In the genomic region with DNA sequence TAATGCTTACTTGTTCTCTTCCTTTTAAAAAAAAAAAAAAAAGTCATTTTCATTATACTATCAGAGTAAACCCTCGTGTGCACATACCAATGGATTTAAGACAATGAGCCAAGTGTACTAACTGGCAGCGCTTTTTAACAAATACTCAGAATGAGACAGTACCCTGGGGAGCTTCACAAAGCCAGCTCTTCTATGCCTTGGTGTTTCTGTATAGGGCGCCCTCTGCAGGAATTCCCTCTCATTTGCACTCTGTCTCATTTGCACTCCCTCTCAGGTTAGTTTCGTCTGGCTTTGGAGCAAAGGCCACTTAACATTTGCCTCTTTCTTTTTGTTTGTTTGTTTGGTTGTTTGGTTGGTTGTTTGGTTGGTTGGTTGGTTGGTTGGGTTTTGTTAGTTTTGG, we compare ENCODE assay signal across 9 mouse cellular contexts. TPM values are rescaled to one million over a fixed set of nuclear protein-coding genes. Genes with fewer than 3 reads are reported as not detected.
A peak's percentile ranks its signal among the peaks of the same experiment; 100 is the strongest.
DNase-seq lines count a peak whose midpoint lies in the region; ATAC-seq and TF ChIP-seq lines count a peak whose summit lies in the region.
"Had no signal": no experiment of that assay in that cellular context is flagged by ENCODE, and none has a peak within 500 bp of the region (broad histone marks: within the 10 kb centered on the region; RNA-seq: fewer than 3 reads in every experiment).

No protein-coding gene starts in this region.

- ATAC-seq in embryonic facial prominence, embryonic 11.5 days (replicated peaks; ENCODE audit: insufficient number of reproducible peaks, low FRiP score, low TSS enrichment, low read depth): no peak
- ATAC-seq in liver, embryonic 11.5 days (replicated peaks; ENCODE audit: low FRiP score): no peak

- H3K27me3 ChIP-seq in embryonic facial prominence, embryonic 11.5 days (ENCODE audit: control insufficient read depth, insufficient read depth, low read length): no peaks in the 10 kb centered on the region
- H3K27me3 ChIP-seq in liver, embryonic 11.5 days (replicated peaks; ENCODE audit: control insufficient read depth, insufficient read depth, low read length): no peaks in the 10 kb centered on the region
- H3K27me3 ChIP-seq: heart, embryonic 15.5 days had no signal

- TF ChIP-seq CTCF in gastrocnemius, adult 2 months (IDR thresholded peaks at IDR 0.05): peak; percentile 51

- no peaks in the 10 kb centered on the region for H3K36me3 ChIP-seq in embryonic facial prominence, embryonic 11.5 days (replicated peaks; ENCODE audit: control insufficient read depth, insufficient read depth, low read depth, low read length)
- no peaks in the 10 kb centered on the region for H3K36me3 ChIP-seq in liver, embryonic 11.5 days (ENCODE audit: control insufficient read depth, insufficient read depth, low read length)
- H3K36me3 ChIP-seq: heart, embryonic 15.5 days had no signal

- WGBS in embryonic facial prominence, embryonic 11.5 days: 37% methylated on average over 4 of the region's 4 CpGs
- WGBS in liver, embryonic 11.5 days: 45% methylated on average over 4 of the region's 4 CpGs

- no peaks in the 10 kb centered on the region for H3K4me1 ChIP-seq in embryonic facial prominence, embryonic 11.5 days (ENCODE audit: control insufficient read depth, insufficient read depth, low read length)
- H3K4me1 ChIP-seq in liver, embryonic 11.5 days (replicated peaks; ENCODE audit: control insufficient read depth, insufficient read depth, low read length): no peaks in the 10 kb centered on the region
- H3K4me1 ChIP-seq: heart, embryonic 15.5 days had no signal

- H3K9ac ChIP-seq in embryonic facial prominence, embryonic 11.5 days (replicated peaks; ENCODE audit: low read length): no peak overlapping the region
- H3K9ac ChIP-seq in liver, embryonic 11.5 days (ENCODE audit: low read depth, low read length): no peak overlapping the region
- H3K9ac ChIP-seq: heart, embryonic 15.5 days had no signal

- H3K9me3 ChIP-seq in embryonic facial prominence, embryonic 11.5 days (replicated peaks; ENCODE audit: control insufficient read depth, low read length): no peaks in the 10 kb centered on the region
- H3K9me3 ChIP-seq in liver, embryonic 11.5 days (ENCODE audit: control insufficient read depth, low read length): no peaks in the 10 kb centered on the region
- H3K9me3 ChIP-seq: heart, embryonic 15.5 days had no signal

- intact Hi-C loops in gastrocnemius, adult 2 months (cut with DNase I): no loop called here
- intact Hi-C loops in gastrocnemius, postnatal 36 days (cut with DNase I): no loop called here

- no peak overlapping the region for H3K4me3 ChIP-seq in gastrocnemius, adult 2 months
- H3K4me3 ChIP-seq in embryonic facial prominence, embryonic 11.5 days (ENCODE audit: low read depth, low read length): no peak overlapping the region
- no peak overlapping the region for H3K4me3 ChIP-seq in liver, embryonic 11.5 days (ENCODE audit: low read depth, low read length)
- H3K4me3 ChIP-seq: heart, embryonic 15.5 days had no signal

- no peak overlapping the region for H3K4me2 ChIP-seq in embryonic facial prominence, embryonic 11.5 days (ENCODE audit: low read depth, low read length)
- no peak overlapping the region for H3K4me2 ChIP-seq in liver, embryonic 11.5 days
- H3K4me2 ChIP-seq: heart, embryonic 15.5 days had no signal

- no peak overlapping the region for H3K27ac ChIP-seq in gastrocnemius, adult 2 months
- no peak overlapping the region for H3K27ac ChIP-seq in embryonic facial prominence, embryonic 11.5 days (replicated peaks; ENCODE audit: low read depth, low read length)
- H3K27ac ChIP-seq in liver, embryonic 11.5 days (ENCODE audit: low read depth, low read length): no peak overlapping the region
- H3K27ac ChIP-seq: heart, embryonic 15.5 days had no signal

- DNase-seq in gastrocnemius, adult 2 months: peak; percentile 21
- DNase-seq in gastrocnemius, postnatal 36 days: no peak
- DNase-seq in lung, postnatal 36 days: peak; percentile 3
- DNase-seq in lung, adult 18-20 months: no peak
- DNase-seq in adrenal gland, postnatal 36 days: peak; percentile 52 to 70
- DNase-seq in embryonic facial prominence, embryonic 11.5 days (ENCODE audit: low spot score): peak; percentile 26
- peak; percentile 32 for DNase-seq in liver, embryonic 11.5 days (ENCODE audit: low spot score)
- DNase-seq in T-cell, adult 2 months (ENCODE audit: low spot score): no peak

RNA-seq across cellular contexts. Expression of a gene that starts 40.1 kb away (rescaled TPM):
- 10 to 100 TPM; 17.2 to 23.9 TPM for total RNA-seq in gastrocnemius, adult 2 months (2021)
- 10 to 100 TPM; 16.9 to 18.9 TPM for total RNA-seq in gastrocnemius, postnatal 36 days (2021)
- total RNA-seq in adrenal gland, postnatal 36 days (2021): 10 to 100 TPM; 45.6 to 54.6 TPM
- polyA plus RNA-seq in embryonic facial prominence, embryonic 11.5 days (2014; fragmentation: Nextera tagmentation; extraction: Ambion mirVana): 70.8 and 76.0 TPM in 2 replicates
- polyA plus RNA-seq in liver, embryonic 11.5 days (2014; fragmentation: Nextera tagmentation; extraction: Ambion mirVana): 31.2 and 31.7 TPM in 2 replicates

Comparison
In these comparisons a context has a peak if more than half of its experiments do, and no peak if none do; other contexts are left out.
1. DNase-seq: peak in gastrocnemius, adult 2 months (single experiment), lung, postnatal 36 days (single experiment), adrenal gland, postnatal 36 days (2 of 2), embryonic facial prominence, embryonic 11.5 days (single experiment) and liver, embryonic 11.5 days (single experiment); none in gastrocnemius, postnatal 36 days (0 of 2), lung, adult 18-20 months (0 of 2) and T-cell, adult 2 months (single experiment).